Mouse (Mus musculus) left cerebral cortex, adult 8-10 months (tissue): ENCODE measurements at regions not wholly inside any gene's neighbourhood (a gene's known extent, or its start where the extent isn't known, plus 50 kb on each side); places are given as distances from the start of the nearest gene placed in this dataset.

Experiments
- DNase-seq, 2 experiments: peaks; one replicate each; pipeline ENCODE4 v3.0.0; 2022; ENCODE audit warnings: low spot score in 2 of 2

DNA sequence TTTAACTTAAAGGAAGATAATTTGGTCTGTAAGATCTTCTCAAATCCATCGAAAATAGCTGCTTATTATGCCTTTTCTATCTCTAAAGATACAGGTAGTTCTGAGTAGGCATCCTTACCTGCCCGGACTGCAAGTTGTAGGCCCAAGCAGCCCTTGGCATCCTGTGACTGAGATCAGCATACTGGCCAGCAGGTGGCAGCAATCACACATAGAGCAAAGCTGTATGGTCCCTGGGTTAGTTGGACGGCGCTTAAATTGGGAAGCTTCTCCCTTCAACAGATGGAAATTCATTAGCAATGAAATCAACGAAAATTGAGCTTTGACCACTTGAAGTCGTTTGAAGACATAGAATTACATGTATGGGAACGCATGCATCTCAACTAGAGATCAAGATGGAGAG, 61.0 kb downstream of the Ccng2 start:
- peak; percentile 28 to 37 for DNase-seq

- no peak for DNase-seq
Observed at GRCm38 (mm10) chr5:93330851-93331250, 63.8 kb downstream of the Ccng2 start.

- no peak for DNase-seq
Observed at GRCm38 (mm10) chr5:93353101-93353500, 86.0 kb downstream of the Ccng2 start.
